Mouse (Mus musculus): Measurements from ENCODE around the gene Apba1. TPM values are rescaled to one million over a fixed set of nuclear protein-coding genes. Genes with fewer than 3 reads are reported as not detected.

Gene Apba1
- 0.52 and 0.81 TPM in 2 replicates for polyA plus RNA-seq (2014; fragmentation: Nextera tagmentation; extraction: Ambion mirVana)

- peaks cover 3% of the 10 kb centered on the region; the same call in 1 of the 2 replicates for H3K27me3 ChIP-seq (ENCODE audit: control insufficient read depth, insufficient read depth, low read length)
- peak within 1 kb of the TSS; percentile 91 for H3K4me2 ChIP-seq (ENCODE audit: low read depth, low read length)
- H3K36me3 ChIP-seq (replicated peaks; ENCODE audit: control insufficient read depth, insufficient read depth, low read depth, low read length) = no peaks in the 10 kb centered on the region
- peak within 1 kb of the TSS; percentile 72 for H3K9ac ChIP-seq (replicated peaks; ENCODE audit: low read length)
- H3K9me3 ChIP-seq (replicated peaks; ENCODE audit: control insufficient read depth, low read length) = no peaks in the 10 kb centered on the region
- peak; percentile 74 for ATAC-seq (replicated peaks; ENCODE audit: insufficient number of reproducible peaks, low FRiP score, low TSS enrichment, low read depth)
- peak within 1 kb of the TSS; percentile 60 for H3K4me3 ChIP-seq (ENCODE audit: low read depth, low read length)
- peak; percentile 66 for DNase-seq (ENCODE audit: low spot score)
- under 1% methylated on average over 71 of the region's 98 CpGs for WGBS
- peak within 1 kb of the TSS; percentile 16; the same call in 1 of the 2 replicates for H3K27ac ChIP-seq (replicated peaks; ENCODE audit: low read depth, low read length)
- H3K4me1 ChIP-seq (ENCODE audit: control insufficient read depth, insufficient read depth, low read length) = no peaks in the 10 kb centered on the region
Measured at GRCm38 (mm10) chr19:23758554-23759321, at the start of gene Apba1. Gene Apba1, plus strand, starts transcription at chr19:23758887.

DNA sequence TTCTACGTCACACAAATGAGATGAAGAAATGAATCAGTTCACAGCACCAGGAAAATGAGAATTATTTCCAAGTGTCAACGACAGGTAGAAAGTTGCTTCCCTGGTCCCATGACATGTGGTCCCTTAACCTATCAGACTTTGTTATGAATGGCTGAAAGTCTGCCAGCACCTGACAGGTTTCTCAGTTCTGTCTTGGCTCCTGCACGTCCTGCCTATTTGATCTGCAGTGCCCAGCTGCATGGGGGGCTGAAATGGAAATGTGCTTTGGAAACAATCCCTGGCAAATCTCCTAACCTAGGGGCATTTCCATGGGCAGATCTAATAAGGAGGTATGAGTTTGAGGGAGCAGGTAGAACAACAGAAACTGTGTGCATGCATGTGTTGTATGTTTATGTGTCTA is 12.2 kb upstream of the Apba1 start:
- 77% methylated on average over 3 of the region's 3 CpGs for WGBS
- no peak overlapping the region for H3K9ac ChIP-seq (replicated peaks; ENCODE audit: low read length)
- H3K4me2 ChIP-seq (ENCODE audit: low read depth, low read length) = no peak overlapping the region
- H3K9me3 ChIP-seq (replicated peaks; ENCODE audit: control insufficient read depth, low read length) = no peaks in the 10 kb centered on the region
- no peaks in the 10 kb centered on the region for H3K4me1 ChIP-seq (ENCODE audit: control insufficient read depth, insufficient read depth, low read length)
- no peaks in the 10 kb centered on the region for H3K27me3 ChIP-seq (ENCODE audit: control insufficient read depth, insufficient read depth, low read length)
- H3K4me3 ChIP-seq (ENCODE audit: low read depth, low read length) = no peak overlapping the region
- ATAC-seq (replicated peaks; ENCODE audit: insufficient number of reproducible peaks, low FRiP score, low TSS enrichment, low read depth) = no peak
- no peaks in the 10 kb centered on the region for H3K36me3 ChIP-seq (replicated peaks; ENCODE audit: control insufficient read depth, insufficient read depth, low read depth, low read length)
- no peak overlapping the region for H3K27ac ChIP-seq (replicated peaks; ENCODE audit: low read depth, low read length)
- no peak for DNase-seq (ENCODE audit: low spot score)

DNA sequence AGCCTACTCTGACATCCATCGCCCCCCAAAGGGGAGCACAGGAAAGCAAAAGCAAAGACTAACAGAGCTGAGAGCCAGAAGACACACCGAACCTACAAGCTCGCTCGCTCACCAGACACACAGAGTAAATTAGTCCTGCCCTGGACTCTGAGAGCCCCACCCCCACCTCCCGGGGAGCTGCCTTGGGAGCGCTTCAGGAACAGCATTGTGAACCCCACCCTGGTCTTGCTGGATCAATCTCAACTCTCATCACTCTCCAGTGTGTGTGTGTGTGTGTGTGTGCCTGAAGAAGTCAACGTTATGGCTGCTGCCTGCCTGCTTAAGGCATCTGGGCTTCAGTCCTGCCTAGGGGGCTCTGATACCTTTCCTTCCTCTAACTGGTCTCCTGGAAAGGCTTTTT is 1.7 kb upstream of the Apba1 start:
- no peak overlapping the region for H3K27ac ChIP-seq (replicated peaks; ENCODE audit: low read depth, low read length)
- no peak overlapping the region for H3K4me2 ChIP-seq (ENCODE audit: low read depth, low read length)
- DNase-seq (ENCODE audit: low spot score) (no peak), ATAC-seq (replicated peaks; ENCODE audit: insufficient number of reproducible peaks, low FRiP score, low TSS enrichment, low read depth) (no peak)
- H3K9me3 ChIP-seq (replicated peaks; ENCODE audit: control insufficient read depth, low read length) = no peaks in the 10 kb centered on the region
- no peaks in the 10 kb centered on the region for H3K4me1 ChIP-seq (ENCODE audit: control insufficient read depth, insufficient read depth, low read length)
- WGBS = 8% methylated on average over 7 of the region's 7 CpGs
- no peak overlapping the region for H3K4me3 ChIP-seq (ENCODE audit: low read depth, low read length)
- no peaks in the 10 kb centered on the region for H3K36me3 ChIP-seq (replicated peaks; ENCODE audit: control insufficient read depth, insufficient read depth, low read depth, low read length)
- H3K9ac ChIP-seq (replicated peaks; ENCODE audit: low read length) = no peak overlapping the region
- H3K27me3 ChIP-seq (ENCODE audit: control insufficient read depth, insufficient read depth, low read length) = peaks cover 3% of the 10 kb centered on the region; the same call in 1 of the 2 replicates

GRCm38 (mm10) chr19:23757961-23758553 is 630 bp upstream of the Apba1 start:
- Histone ChIP-seq H3K4me3 (ENCODE audit: low read depth, low read length) (peak overlapping the region; percentile 60), H3K27me3 (ENCODE audit: control insufficient read depth, insufficient read depth, low read length) (peaks cover 3% of the 10 kb centered on the region; the same call in 1 of the 2 replicates), H3K27ac (replicated peaks; ENCODE audit: low read depth, low read length) (0 out of 2 replicates have a peak overlapping the region, but pooled peaks have one; percentile 16), H3K4me1 (ENCODE audit: control insufficient read depth, insufficient read depth, low read length) (no peaks in the 10 kb centered on the region), H3K36me3 (replicated peaks; ENCODE audit: control insufficient read depth, insufficient read depth, low read depth, low read length) (no peaks in the 10 kb centered on the region), H3K9me3 (replicated peaks; ENCODE audit: control insufficient read depth, low read length) (no peaks in the 10 kb centered on the region), H3K4me2 (ENCODE audit: low read depth, low read length) (peak overlapping the region; percentile 91), H3K9ac (replicated peaks; ENCODE audit: low read length) (peak overlapping the region; percentile 72)
- peak; percentile 97 for DNase-seq (ENCODE audit: low spot score)
- ATAC-seq (replicated peaks; ENCODE audit: insufficient number of reproducible peaks, low FRiP score, low TSS enrichment, low read depth) = peak; percentile 70
- under 1% methylated on average over 39 of the region's 40 CpGs for WGBS

DNA sequence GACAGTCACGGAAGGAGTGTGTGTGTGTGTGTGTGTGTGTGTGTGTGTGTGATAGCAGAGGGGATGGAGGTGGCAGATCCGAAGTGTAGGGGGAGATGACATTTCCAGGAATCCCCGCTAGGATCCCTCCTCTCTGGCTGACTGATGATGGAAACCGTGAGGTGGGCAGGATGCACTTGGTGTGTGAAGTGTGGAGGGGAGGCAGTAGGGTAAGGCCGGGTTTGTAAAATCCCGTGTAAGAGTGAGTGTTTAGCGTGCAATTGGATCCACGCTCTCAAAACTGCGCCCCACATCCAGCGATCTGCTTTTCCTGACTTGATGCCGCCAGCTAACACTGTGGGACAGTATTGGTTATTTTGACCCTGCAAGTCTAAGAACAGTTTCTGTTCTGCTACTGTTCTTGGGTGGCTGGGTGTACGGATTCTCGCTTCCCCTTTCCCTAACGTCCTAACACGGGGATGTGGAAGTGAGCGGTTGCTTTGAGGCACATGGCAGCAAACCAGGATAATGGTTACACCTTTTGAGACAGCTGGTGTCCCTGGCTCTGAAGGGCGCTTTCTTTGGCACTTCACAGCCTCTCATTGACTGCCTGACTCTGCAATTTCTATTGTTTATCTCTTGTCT is 747 bp downstream of the Apba1 start:
- H3K4me2 ChIP-seq (ENCODE audit: low read depth, low read length) = peak overlapping the region; percentile 91
- DNase-seq (ENCODE audit: low spot score) = peak; percentile 36
- H3K27me3 ChIP-seq (ENCODE audit: control insufficient read depth, insufficient read depth, low read length) = peaks cover 3% of the 10 kb centered on the region; the same call in 1 of the 2 replicates
- no peak overlapping the region for H3K27ac ChIP-seq (replicated peaks; ENCODE audit: low read depth, low read length)
- H3K36me3 ChIP-seq (replicated peaks; ENCODE audit: control insufficient read depth, insufficient read depth, low read depth, low read length) = no peaks in the 10 kb centered on the region
- ATAC-seq (replicated peaks; ENCODE audit: insufficient number of reproducible peaks, low FRiP score, low TSS enrichment, low read depth) = no peak; the same call in 1 of the 2 replicates
- 2% methylated on average over 17 of the region's 17 CpGs for WGBS
- H3K9ac ChIP-seq (replicated peaks; ENCODE audit: low read length) = peak overlapping the region; percentile 72
- H3K9me3 ChIP-seq (replicated peaks; ENCODE audit: control insufficient read depth, low read length) = no peaks in the 10 kb centered on the region
- no peaks in the 10 kb centered on the region for H3K4me1 ChIP-seq (ENCODE audit: control insufficient read depth, insufficient read depth, low read length)
- peak overlapping the region; percentile 60 for H3K4me3 ChIP-seq (ENCODE audit: low read depth, low read length)

- Histone ChIP-seq H3K9ac (replicated peaks; ENCODE audit: low read length) (no peak overlapping the region), H3K27ac (replicated peaks; ENCODE audit: low read depth, low read length) (no peak overlapping the region), H3K4me1 (ENCODE audit: control insufficient read depth, insufficient read depth, low read length) (no peaks in the 10 kb centered on the region), H3K4me3 (ENCODE audit: low read depth, low read length) (no peak overlapping the region), H3K4me2 (ENCODE audit: low read depth, low read length) (no peak overlapping the region), H3K36me3 (replicated peaks; ENCODE audit: control insufficient read depth, insufficient read depth, low read depth, low read length) (no peaks in the 10 kb centered on the region), H3K27me3 (ENCODE audit: control insufficient read depth, insufficient read depth, low read length) (peaks cover 3% of the 10 kb centered on the region; the same call in 1 of the 2 replicates), H3K9me3 (replicated peaks; ENCODE audit: control insufficient read depth, low read length) (no peaks in the 10 kb centered on the region)
- DNase-seq (ENCODE audit: low spot score) (no peak), ATAC-seq (replicated peaks; ENCODE audit: insufficient number of reproducible peaks, low FRiP score, low TSS enrichment, low read depth) (no peak)
- WGBS = 85% methylated on average over 6 of the region's 6 CpGs
Measured at GRCm38 (mm10) chr19:23763371-23763770, 4.7 kb downstream of the Apba1 start.

GRCm38 (mm10) chr19:23764051-23764450 is 5.4 kb downstream of the Apba1 start:
- Histone ChIP-seq H3K36me3 (replicated peaks; ENCODE audit: control insufficient read depth, insufficient read depth, low read depth, low read length) (no peaks in the 10 kb centered on the region), H3K27ac (replicated peaks; ENCODE audit: low read depth, low read length) (no peak overlapping the region), H3K4me1 (ENCODE audit: control insufficient read depth, insufficient read depth, low read length) (no peaks in the 10 kb centered on the region), H3K4me3 (ENCODE audit: low read depth, low read length) (no peak overlapping the region), H3K9ac (replicated peaks; ENCODE audit: low read length) (no peak overlapping the region), H3K9me3 (replicated peaks; ENCODE audit: control insufficient read depth, low read length) (no peaks in the 10 kb centered on the region), H3K4me2 (ENCODE audit: low read depth, low read length) (no peak overlapping the region), H3K27me3 (ENCODE audit: control insufficient read depth, insufficient read depth, low read length) (peaks cover 3% of the 10 kb centered on the region; the same call in 1 of the 2 replicates)
- DNase-seq (ENCODE audit: low spot score) (no peak), ATAC-seq (replicated peaks; ENCODE audit: insufficient number of reproducible peaks, low FRiP score, low TSS enrichment, low read depth) (no peak)
- 66% methylated on average over 2 of the region's 2 CpGs for WGBS
